Mouse (Mus musculus) spleen, adult 2 months (tissue): ENCODE results near the gene Fntb. TPM values are rescaled to one million over a fixed set of nuclear protein-coding genes. Genes with fewer than 3 reads are reported as not detected.
A peak's percentile ranks its signal among the peaks of the same experiment; 100 is the strongest.

ENCODE experiments used
- DNase-seq, 2 experiments: peaks; one replicate each; pipeline versions ENCODE4 v3.0.0 to v3.0.0-alpha.2; 2012 to 2021; ENCODE audit warnings: low spot score in 2 of 2, low read depth in 1 of 2
- H3K27ac ChIP-seq: fragments of 200-500 bp; 2 replicates; pipeline ENCODE4 v1.5.1; 2012; ENCODE audit warnings: low read length, inconsistent platforms; ENCODE audit not compliant: insufficient read depth
- H3K27me3 ChIP-seq: fragments of 200-500 bp; 2 replicates; pipeline ENCODE4 v1.6.1; 2012; ENCODE audit warnings: mild to moderate bottlenecking, moderate library complexity, low read length, inconsistent platforms; ENCODE audit not compliant: control insufficient read depth, insufficient read depth
- H3K36me3 ChIP-seq: fragments of 200-500 bp; 2 replicates; pipeline ENCODE4 v1.6.1; 2012; ENCODE audit warnings: mild to moderate bottlenecking, low read length, inconsistent platforms; ENCODE audit not compliant: control insufficient read depth, insufficient read depth
- H3K4me1 ChIP-seq: fragments of 200-500 bp; 2 replicates; pipeline ENCODE4 v1.6.1; 2011; ENCODE audit warnings: inconsistent platforms; ENCODE audit not compliant: control insufficient read depth, insufficient read depth, insufficient read length
- H3K4me3 ChIP-seq: fragments of 200-500 bp; 2 replicates; pipeline ENCODE4 v1.5.1; 2011; ENCODE audit warnings: mild to moderate bottlenecking, inconsistent platforms; ENCODE audit not compliant: insufficient read depth, insufficient read length; ENCODE audit errors: extremely low read depth
- CTCF ChIP-seq: fragments of 200-500 bp; IDR thresholded peaks from 2 replicates; pipeline ENCODE4 v1.5.1; 2011; ENCODE audit warnings: mild to moderate bottlenecking, inconsistent platforms; ENCODE audit not compliant: insufficient read depth, insufficient read length, insufficient replicate concordance; ENCODE audit errors: extremely low read depth
- POLR2A ChIP-seq: fragments of 200-500 bp; IDR thresholded peaks from 2 replicates; pipeline ENCODE4 v1.6.1; 2011; ENCODE audit warnings: low read depth, low read length, inconsistent platforms
- WGBS: fragments of 180-500 bp; shearing (Covaris S2); methylation state at CpG from one replicate; pipeline ENCODE4 v1.1.7; 2018; 5-methylcytosine and 5-hydroxymethylcytosine counted together
- polyA plus RNA-seq: library from polyadenylated mRNA; depleted of rRNA; stranded (reverse); fragments of >200 nt; gene quantifications from 2 replicates; pipeline ENCODE4 v1.2.3, GENCODE M21; 2012

Gene Fntb
- polyA plus RNA-seq, 1 experiment: 18.7 TPM

- H3K27me3 ChIP-seq: no peaks in the 10 kb centered on the region
- no peaks in the 10 kb centered on the region for H3K36me3 ChIP-seq
- TF ChIP-seq CTCF (no peak), POLR2A (no peak)
- no peak overlapping the region for H3K27ac ChIP-seq
- H3K4me1 ChIP-seq: peaks cover 5% of the 10 kb centered on the region; the same call in 1 of the 2 replicates
- H3K4me3 ChIP-seq: no peak overlapping the region
- 88% methylated on average over 10 of the region's 10 CpGs for WGBS
- DNase-seq: no peak
These were observed 161.1 kb downstream of the Fntb start for GRCm38 (mm10) chr12:76926338-76926945.

- WGBS: 94% methylated on average over 3 of the region's 3 CpGs
- no peak overlapping the region for H3K4me3 ChIP-seq
- no peaks in the 10 kb centered on the region for H3K27me3 ChIP-seq
- TF ChIP-seq CTCF (no peak), POLR2A (no peak)
- no peak overlapping the region for H3K27ac ChIP-seq
- no peaks in the 10 kb centered on the region for H3K36me3 ChIP-seq
- peaks cover 5% of the 10 kb centered on the region; the same call in 1 of the 2 replicates for H3K4me1 ChIP-seq
- no peak for DNase-seq
These were observed 161.6 kb downstream of the Fntb start for GRCm38 (mm10) chr12:76927012-76927411.

GRCm38 (mm10) chr12:76927539-76927938, 162.2 kb downstream of the Fntb start:
- Histone ChIP-seq H3K27ac (no peak overlapping the region), H3K27me3 (no peaks in the 10 kb centered on the region), H3K4me3 (no peak overlapping the region), H3K36me3 (no peaks in the 10 kb centered on the region), H3K4me1 (peaks cover 5% of the 10 kb centered on the region; the same call in 1 of the 2 replicates)
- DNase-seq: no peak
- TF ChIP-seq CTCF (no peak), POLR2A (no peak)
- 83% methylated on average over 10 of the region's 10 CpGs for WGBS

- no peak for TF ChIP-seq POLR2A
- no peak for TF ChIP-seq CTCF
- Histone ChIP-seq H3K27me3 (no peaks in the 10 kb centered on the region), H3K4me1 (no peaks in the 10 kb centered on the region), H3K27ac (no peak overlapping the region), H3K4me3 (no peak overlapping the region), H3K36me3 (peaks cover 2% of the 10 kb centered on the region; the same call in 1 of the 2 replicates)
- DNase-seq: no peak
- WGBS: 88% methylated on average over 6 of the region's 6 CpGs
These were observed 164.8 kb downstream of the Fntb start for GRCm38 (mm10) chr12:76930177-76930576.

GRCm38 (mm10) chr12:76931739-76932687, 166.6 kb downstream of the Fntb start:
- no peaks in the 10 kb centered on the region for H3K27me3 ChIP-seq
- no peak overlapping the region for H3K27ac ChIP-seq
- TF ChIP-seq CTCF: no peak
- TF ChIP-seq POLR2A: no peak
- WGBS: 80% methylated on average over 14 of the region's 14 CpGs
- H3K4me1 ChIP-seq: no peaks in the 10 kb centered on the region
- no peak for DNase-seq
- no peak overlapping the region for H3K4me3 ChIP-seq
- peaks cover 13% of the 10 kb centered on the region for H3K36me3 ChIP-seq

- no peaks in the 10 kb centered on the region for H3K27me3 ChIP-seq
- no peak for TF ChIP-seq CTCF
- H3K27ac ChIP-seq: no peak overlapping the region
- no peaks in the 10 kb centered on the region for H3K4me1 ChIP-seq
- 65% methylated on average over 6 of the region's 6 CpGs for WGBS
- no peak overlapping the region for H3K4me3 ChIP-seq
- peak in 1 of 2 experiments; percentile 8 for DNase-seq
- H3K36me3 ChIP-seq: peaks cover 14% of the 10 kb centered on the region
These were observed 167.3 kb downstream of the Fntb start for GRCm38 (mm10) chr12:76932688-76933060.
